Mouse (Mus musculus) MEL (cell line): Measurements from ENCODE around the gene Itm2b. TPM values are rescaled to one million over a fixed set of nuclear protein-coding genes. Genes with fewer than 3 reads are reported as not detected.

Experiments
- DNase-seq: peaks from one replicate; pipeline ENCODE4 v3.0.0; 2011; ENCODE audit warnings: low read depth, low spot score
- H3K27ac ChIP-seq: 2 replicates; pipeline ENCODE4 v1.5.1; 2012; ENCODE audit warnings: low read depth, mild to moderate bottlenecking, control low read depth, low read length, moderate library complexity; ENCODE audit not compliant: control insufficient read depth
- H3K27me3 ChIP-seq, 2 experiments: fragments of 150-350 bp in 1 of 2; sonication (generic) in 1 of 2; 2 replicates each; pipeline ENCODE4 v1.6.1; 2012; ENCODE audit warnings: low read length in 2 of 2, mild to moderate bottlenecking in 2 of 2, improper control_type of control experiment in 1 of 2, moderate library complexity in 1 of 2; ENCODE audit not compliant: insufficient read depth in 2 of 2, control insufficient read depth in 1 of 2
- H3K36me3 ChIP-seq, 2 experiments: 2 replicates each; pipeline ENCODE4 v1.6.1; 2012 to 2014; ENCODE audit warnings: low read length in 2 of 2, improper control_type of control experiment in 1 of 2, inconsistent platforms in 1 of 2, mild to moderate bottlenecking in 1 of 2; ENCODE audit not compliant: insufficient read depth in 2 of 2, control insufficient read depth in 1 of 2
- H3K4me1 ChIP-seq, 2 experiments: fragments of 150-350 bp in 1 of 2; sonication (generic) in 1 of 2; 2 replicates each; pipeline ENCODE4 v1.6.1; 2012; ENCODE audit warnings: low read length in 2 of 2, improper control_type of control experiment in 1 of 2, mild to moderate bottlenecking in 1 of 2; ENCODE audit not compliant: insufficient read depth in 2 of 2, control insufficient read depth in 1 of 2
- H3K4me3 ChIP-seq, 2 experiments: fragments of 150-350 bp in 1 of 2; sonication (generic) in 1 of 2; 2 replicates each; pipeline ENCODE4 v1.5.1; 2012; ENCODE audit warnings: low read depth in 2 of 2, low read length in 2 of 2, mild to moderate bottlenecking in 2 of 2, moderate library complexity in 2 of 2, control low read depth in 1 of 2, improper control_type of control experiment in 1 of 2; ENCODE audit not compliant: control insufficient read depth in 1 of 2, insufficient read depth in 1 of 2
- H3K79me2 ChIP-seq: 2 replicates; pipeline ENCODE4 v1.6.1; 2012; ENCODE audit warnings: mild to moderate bottlenecking, low read length, moderate library complexity; ENCODE audit not compliant: control insufficient read depth, poor library complexity, insufficient read depth
- H3K9ac ChIP-seq: 2 replicates; pipeline ENCODE4 v1.6.1; 2012; ENCODE audit warnings: low read depth, mild to moderate bottlenecking, control low read depth, low read length, moderate library complexity; ENCODE audit not compliant: control insufficient read depth, poor library complexity, severe bottlenecking
- H3K9me3 ChIP-seq: fragments of 150-350 bp; sonication (generic); replicated peaks from 2 replicates; pipeline ENCODE4 v1.6.1; 2012; ENCODE audit warnings: mild to moderate bottlenecking, low read length, improper control_type of control experiment, moderate library complexity; ENCODE audit not compliant: insufficient read depth
- BHLHE40 ChIP-seq: IDR thresholded peaks from 2 replicates; pipeline ENCODE4 v1.6.1; 2012; ENCODE audit warnings: low read depth, mild to moderate bottlenecking, inconsistent platforms, low read length, improper control_type of control experiment, borderline replicate concordance
- CHD1 ChIP-seq: IDR thresholded peaks from 2 replicates; pipeline ENCODE4 v1.6.1; 2012; ENCODE audit warnings: low read depth, mild to moderate bottlenecking, inconsistent platforms, low read length, improper control_type of control experiment
- CHD2 ChIP-seq: IDR thresholded peaks from 2 replicates; pipeline ENCODE4 v1.6.1; 2011; ENCODE audit warnings: low read length, improper control_type of control experiment
- E2F4 ChIP-seq: IDR thresholded peaks from 2 replicates; pipeline ENCODE4 v1.6.1; 2011; ENCODE audit warnings: low read depth, low read length, improper control_type of control experiment, borderline replicate concordance
- ELF1 ChIP-seq: IDR thresholded peaks from 2 replicates; pipeline ENCODE4 v1.6.1; 2014; ENCODE audit warnings: low read depth, mild to moderate bottlenecking, inconsistent platforms, low read length, improper control_type of control experiment, moderate library complexity
- EP300 ChIP-seq, 2 experiments: IDR thresholded peaks; 2 replicates each; pipeline ENCODE4 v1.6.1; 2011; ENCODE audit warnings: improper control_type of control experiment in 2 of 2, low read length in 2 of 2, low read depth in 1 of 2, mild to moderate bottlenecking in 1 of 2
- ETS1 ChIP-seq: IDR thresholded peaks from 2 replicates; pipeline ENCODE4 v1.6.1; 2012; ENCODE audit warnings: low read depth, mild to moderate bottlenecking, inconsistent platforms, low read length, improper control_type of control experiment, moderate library complexity
- HCFC1 ChIP-seq: IDR thresholded peaks from 2 replicates; pipeline ENCODE4 v1.6.1; 2012; ENCODE audit warnings: low read depth, mild to moderate bottlenecking, inconsistent platforms, low read length, improper control_type of control experiment, moderate library complexity
- JUND ChIP-seq: IDR thresholded peaks from 2 replicates; pipeline ENCODE4 v1.6.1; 2011; ENCODE audit warnings: low read depth, mild to moderate bottlenecking, improper control_type of control experiment, low read length
- MAZ ChIP-seq: IDR thresholded peaks from 2 replicates; pipeline ENCODE4 v1.6.1; 2012; ENCODE audit warnings: low read depth, mild to moderate bottlenecking, inconsistent platforms, low read length, improper control_type of control experiment
- MEF2A ChIP-seq: IDR thresholded peaks from 2 replicates; pipeline ENCODE4 v1.6.1; 2014; ENCODE audit warnings: low read depth, mild to moderate bottlenecking, inconsistent platforms, low read length, improper control_type of control experiment; ENCODE audit not compliant: poor library complexity, insufficient replicate concordance, severe bottlenecking; ENCODE audit errors: extremely low read depth
- MYB ChIP-seq: IDR thresholded peaks from 2 replicates; pipeline ENCODE4 v1.6.1; 2011; ENCODE audit warnings: mild to moderate bottlenecking, low read depth, low read length, improper control_type of control experiment
- MYC ChIP-seq: IDR thresholded peaks from 2 replicates; pipeline ENCODE4 v1.6.1; 2011; ENCODE audit warnings: low read depth, mild to moderate bottlenecking, low read length, improper control_type of control experiment, moderate library complexity
- NELFE ChIP-seq: IDR thresholded peaks from 2 replicates; pipeline ENCODE4 v1.6.1; 2011; ENCODE audit warnings: low read depth, low read length, improper control_type of control experiment
- NRF1 ChIP-seq: IDR thresholded peaks from 2 replicates; pipeline ENCODE4 v1.6.1; 2014; ENCODE audit warnings: low read depth, mild to moderate bottlenecking, inconsistent platforms, low read length, improper control_type of control experiment, moderate library complexity; ENCODE audit not compliant: poor library complexity, insufficient read depth, severe bottlenecking
- POLR2AphosphoS2 ChIP-seq: IDR thresholded peaks from 2 replicates; pipeline ENCODE4 v1.6.1; 2011; ENCODE audit warnings: low read length, improper control_type of control experiment
- SIN3A ChIP-seq: IDR thresholded peaks from 2 replicates; pipeline ENCODE4 v1.6.1; 2012; ENCODE audit warnings: low read length, improper control_type of control experiment, inconsistent platforms
- TAL1 ChIP-seq: IDR thresholded peaks from 2 replicates; pipeline ENCODE4 v1.6.1; 2012; ENCODE audit warnings: mild to moderate bottlenecking, inconsistent platforms, low read length, moderate library complexity, mixed read lengths
- TCF12 ChIP-seq: IDR thresholded peaks from 2 replicates; pipeline ENCODE4 v1.6.1; 2014; ENCODE audit warnings: low read depth, mild to moderate bottlenecking, inconsistent platforms, low read length, improper control_type of control experiment, moderate library complexity
- UBTF ChIP-seq: IDR thresholded peaks from 2 replicates; pipeline ENCODE4 v1.6.1; 2012; ENCODE audit warnings: low read depth, mild to moderate bottlenecking, inconsistent platforms, low read length, improper control_type of control experiment, moderate library complexity, borderline replicate concordance; ENCODE audit not compliant: insufficient read depth
- ZKSCAN1 ChIP-seq: IDR thresholded peaks from 2 replicates; pipeline ENCODE4 v1.6.1; 2012; ENCODE audit warnings: low read depth, mild to moderate bottlenecking, inconsistent platforms, low read length, improper control_type of control experiment, moderate library complexity
- ZNF384 ChIP-seq: IDR thresholded peaks from 2 replicates; pipeline ENCODE4 v1.6.1; 2012; ENCODE audit warnings: low read depth, mild to moderate bottlenecking, inconsistent platforms, low read length, improper control_type of control experiment
- polyA plus RNA-seq, 2 experiments: library from polyadenylated mRNA; stranded (reverse) in 1 of 2; unstranded in 1 of 2; fragments of >175 nt in 1 of 2; fragments of >200 nt in 1 of 2; gene quantifications; 2 replicates each; pipeline versions ENCODE4 v1.2.1 to v1.2.4; 2012; ENCODE audit warnings: low replicate concordance in 2 of 2, low read depth in 1 of 2; ENCODE audit not compliant: insufficient read length in 2 of 2, insufficient read depth in 1 of 2, missing spikeins in 1 of 2
- total RNA-seq: library from RNA; depleted of rRNA; stranded (reverse); fragments of 300-350 nt; gene quantifications from 2 replicates; pipeline ENCODE4 v1.2.3, GENCODE M21; 2012

Itm2b gene
- total and polyA plus RNA-seq, 3 experiments: 54.0 to 312 (median 101) TPM

- no peak overlapping the region for H3K27ac ChIP-seq
- no peaks in the 10 kb centered on the region for H3K27me3 ChIP-seq
- peaks cover 0 to 3% of the 10 kb centered on the region in 2 experiments; a peak in 3 of 4 replicates for H3K4me1 ChIP-seq
- peaks cover 0 to 2% of the 10 kb centered on the region in 2 experiments; a peak in 1 of 4 replicates for H3K36me3 ChIP-seq
- H3K4me3 ChIP-seq: no peak overlapping the region
- TF ChIP-seq NRF1 (no peak), JUND (no peak), MYC (no peak), MYB (no peak), POLR2AphosphoS2 (no peak), ELF1 (no peak), UBTF (no peak), EP300 (IDR thresholded peaks at IDR 0.05; ENCODE audit: low read depth in 1 of 2, low read length in 2 of 2) (no peak), TCF12 (no peak), SIN3A (no peak), E2F4 (no peak), MAZ (no peak), NELFE (no peak), ETS1 (no peak), BHLHE40 (no peak)
- no peak overlapping the region for H3K9ac ChIP-seq
- H3K9me3 ChIP-seq: no peaks in the 10 kb centered on the region
- DNase-seq: no peak
- H3K79me2 ChIP-seq: no peaks in the 10 kb centered on the region
These were observed 48.6 kb downstream of the Itm2b start for GRCm38 (mm10) chr14:73336316-73337080.

GRCm38 (mm10) chr14:73334926-73335805 lies 49.9 kb downstream of the Itm2b start:
- Histone ChIP-seq H3K79me2 (no peaks in the 10 kb centered on the region), H3K27ac (no peak overlapping the region), H3K9ac (no peak overlapping the region), H3K4me1 (peaks cover 0 to 3% of the 10 kb centered on the region in 2 experiments; a peak in 3 of 4 replicates), H3K9me3 (no peaks in the 10 kb centered on the region), H3K36me3 (peaks cover 0 to 2% of the 10 kb centered on the region in 2 experiments; a peak in 1 of 4 replicates), H3K27me3 (no peaks in the 10 kb centered on the region), H3K4me3 (no peak overlapping the region)
- TF ChIP-seq CHD2 (no peak), E2F4 (no peak), UBTF (no peak), CHD1 (no peak), ZKSCAN1 (no peak), HCFC1 (no peak), TAL1 (no peak), MAZ (no peak), TCF12 (no peak), MEF2A (no peak), ETS1 (no peak), ZNF384 (no peak)
- DNase-seq: no peak
